Mouse (Mus musculus): ENCODE results near the gene Tm2d3. TPM values are rescaled to one million over a fixed set of nuclear protein-coding genes. Genes with fewer than 3 reads are reported as not detected.

Gene Tm2d3
- total RNA-seq (2021), result 10 to 100 TPM; 17.7 to 18.4 TPM
- long read RNA-seq, experiment 1, transcript Tm2d3-201 (5 exons, 908 nt), result major isoform, 16 of 19 reads
- long read RNA-seq, experiment 1, partial matches to known transcripts, result 0 of 19 reads
- long read RNA-seq, experiment 1, other reads (novel, unspliced or antisense), result 1 of 19 reads
- long read RNA-seq, experiment 2, transcript Tm2d3-201 (5 exons, 908 nt), result major isoform, 19 of 20 reads
- long read RNA-seq, experiment 2, partial matches to known transcripts, result 0 of 20 reads
- long read RNA-seq, experiment 2, other reads (novel, unspliced or antisense), result 1 of 20 reads

- intact Hi-C loops (cut with DNase I), result no loop called here
Observed at GRCm38 (mm10) chr7:65690869-65691268, at the start of gene Tm2d3. TSS of gene Tm2d3 (plus strand) at chr7:65691169.

GRCm38 (mm10) chr7:65642371-65643304 is 48.3 kb upstream of the Tm2d3 start:
- intact Hi-C loops (cut with DNase I), result loop anchor here (5.0 kb wide), 3 partner anchors 185 to 430 kb away; no protein-coding TSS in a partner anchor
- no peak for DNase-seq

More at GRCm38 (mm10) chr7:65690869-65691268, at the start of gene Tm2d3:
- no peak for DNase-seq

- DNase-seq, result no peak
- intact Hi-C loops (cut with DNase I), result loop anchor here (5.0 kb wide), 3 partner anchors 187 to 432 kb away; no protein-coding TSS in a partner anchor
Observed at GRCm38 (mm10) chr7:65643861-65644421, 47.0 kb upstream of the Tm2d3 start.

GRCm38 (mm10) chr7:65644643-65645351 is 46.2 kb upstream of the Tm2d3 start, which contains the start of gene Tarsl2:
TSS of gene Tarsl2 (plus strand) at chr7:65644898.
- peak; percentile 91 to 93 for DNase-seq
- intact Hi-C loops (cut with DNase I), result loop anchor here (5.0 kb wide), 3 partner anchors 187 to 432 kb away; no protein-coding TSS in a partner anchor

- intact Hi-C loops (cut with DNase I), result no loop called here
- DNase-seq, result no peak
Observed at GRCm38 (mm10) chr7:65645996-65646395, 45.0 kb upstream of the Tm2d3 start.

- intact Hi-C loops (cut with DNase I), result no loop called here
- no peak for DNase-seq
Observed at GRCm38 (mm10) chr7:65650662-65651061, 40.3 kb upstream of the Tm2d3 start.

- intact Hi-C loops (cut with DNase I), result no loop called here
- DNase-seq, result no peak
Observed at GRCm38 (mm10) chr7:65657490-65658120, 33.4 kb upstream of the Tm2d3 start.

GRCm38 (mm10) chr7:65663225-65663790 is 27.7 kb upstream of the Tm2d3 start:
- DNase-seq, result no peak
- intact Hi-C loops (cut with DNase I), result no loop called here

- no peak for DNase-seq
- intact Hi-C loops (cut with DNase I), result no loop called here
Observed at GRCm38 (mm10) chr7:65663886-65664285, 27.1 kb upstream of the Tm2d3 start.

- no peak for DNase-seq
- intact Hi-C loops (cut with DNase I), result no loop called here
Observed at GRCm38 (mm10) chr7:65667491-65667890, 23.5 kb upstream of the Tm2d3 start.

- intact Hi-C loops (cut with DNase I), result no loop called here
- no peak for DNase-seq
Observed at GRCm38 (mm10) chr7:65678050-65678449, 12.9 kb upstream of the Tm2d3 start.

GRCm38 (mm10) chr7:65678900-65679595 is 11.9 kb upstream of the Tm2d3 start:
- DNase-seq, result no peak
- intact Hi-C loops (cut with DNase I), result no loop called here

- intact Hi-C loops (cut with DNase I), result no loop called here
- no peak for DNase-seq
Observed at GRCm38 (mm10) chr7:65681166-65681565, 9.8 kb upstream of the Tm2d3 start.

- DNase-seq, result no peak
- intact Hi-C loops (cut with DNase I), result no loop called here
Observed at GRCm38 (mm10) chr7:65684256-65684835, 6.6 kb upstream of the Tm2d3 start.

- intact Hi-C loops (cut with DNase I), result no loop called here
- no peak for DNase-seq
Observed at GRCm38 (mm10) chr7:65686664-65687063, 4.3 kb upstream of the Tm2d3 start.

- intact Hi-C loops (cut with DNase I), result no loop called here
- no peak for DNase-seq
Observed at GRCm38 (mm10) chr7:65691929-65692605, 1.1 kb downstream of the Tm2d3 start.

- DNase-seq, result no peak
- intact Hi-C loops (cut with DNase I), result no loop called here
Observed at GRCm38 (mm10) chr7:65692883-65693282, 1.9 kb downstream of the Tm2d3 start.

- peak; percentile 93 to 94 for DNase-seq
- intact Hi-C loops (cut with DNase I), result no loop called here
Observed at GRCm38 (mm10) chr7:65693301-65693821, 2.4 kb downstream of the Tm2d3 start.

All from heart, postnatal 14 days (tissue).